Mouse (Mus musculus) erythroblast, embryonic 14.5 days (primary cell): ENCODE measurements around the gene Mark1.

ENCODE experiments used
- GATA1 ChIP-seq: IDR thresholded peaks from 2 replicates; pipeline ENCODE4 v1.6.1; 2012; ENCODE audit warnings: low read length, inconsistent platforms, mixed read lengths
- TAL1 ChIP-seq: IDR thresholded peaks from 3 replicates; pipeline ENCODE4 v1.6.1; 2012; ENCODE audit warnings: low read length, inconsistent platforms, mixed read lengths

DNA sequence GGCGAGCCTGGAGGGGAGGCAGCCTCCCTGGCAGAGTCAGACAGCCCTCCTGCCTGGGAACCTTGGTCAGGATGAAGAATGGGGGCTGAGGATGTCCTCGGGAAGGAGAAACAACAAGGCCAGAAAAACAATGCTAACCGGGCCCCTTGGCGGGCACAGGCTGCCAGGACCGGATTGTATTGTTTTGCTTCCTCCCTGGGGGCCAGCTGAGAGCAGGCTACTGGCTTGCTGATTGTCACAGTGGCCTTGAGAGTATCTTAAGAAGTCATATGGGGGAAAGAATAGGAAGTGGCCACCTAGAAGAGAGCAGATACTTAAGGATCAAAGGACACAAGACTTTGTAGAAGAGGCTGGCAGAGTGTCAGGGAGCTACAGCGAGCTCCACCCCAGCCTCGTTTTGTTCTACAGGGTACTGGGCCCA is 135.0 kb downstream of the Mark1 start:
- TF ChIP-seq TAL1 (no peak), GATA1 (no peak)
